Mouse (Mus musculus) macrophage (primary cell): ENCODE data around the gene Herpud1. TPM values are rescaled to one million over a fixed set of nuclear protein-coding genes. Genes with fewer than 3 reads are reported as not detected.
"Not testable (repeated sequence)": the region's sequence is repeated elsewhere in the genome, so short reads cannot be mapped to it uniquely, and the experiment has no call there.

Source experiments
- H3K27ac ChIP-seq: fragments of 350-480 bp; formaldehyde crosslinking; 2 replicates; pipeline ENCODE4 v1.9.0; 2021
- H3K36me3 ChIP-seq: fragments of 350-480 bp; formaldehyde crosslinking; 2 replicates; pipeline ENCODE4 v1.9.0; 2021; ENCODE audit errors: inconsistent target
- H3K4me3 ChIP-seq: fragments of 350-480 bp; formaldehyde crosslinking; 2 replicates; pipeline ENCODE4 v1.9.0; 2021; ENCODE audit errors: inconsistent target
- H3K79me2 ChIP-seq: fragments of 350-480 bp; formaldehyde crosslinking; 2 replicates; pipeline ENCODE4 v1.9.0; 2021; ENCODE audit errors: inconsistent target
- WGBS: methylation state at CpG from one replicate; pipeline ENCODE4 v1.1.7; 2026; ENCODE audit warnings: inconsistent platforms; ENCODE audit not compliant: missing documents; 5-methylcytosine and 5-hydroxymethylcytosine counted together
- polyA plus RNA-seq: library from polyadenylated mRNA; stranded (reverse); fragments of 250-400 nt; gene quantifications from 3 replicates; pipeline ENCODE4 v1.2.4, GENCODE M21; 2018; ENCODE audit warnings: inconsistent platforms

Gene Herpud1
- polyA plus RNA-seq, 1 experiment from 2014 or later: 22.0 TPM

DNA sequence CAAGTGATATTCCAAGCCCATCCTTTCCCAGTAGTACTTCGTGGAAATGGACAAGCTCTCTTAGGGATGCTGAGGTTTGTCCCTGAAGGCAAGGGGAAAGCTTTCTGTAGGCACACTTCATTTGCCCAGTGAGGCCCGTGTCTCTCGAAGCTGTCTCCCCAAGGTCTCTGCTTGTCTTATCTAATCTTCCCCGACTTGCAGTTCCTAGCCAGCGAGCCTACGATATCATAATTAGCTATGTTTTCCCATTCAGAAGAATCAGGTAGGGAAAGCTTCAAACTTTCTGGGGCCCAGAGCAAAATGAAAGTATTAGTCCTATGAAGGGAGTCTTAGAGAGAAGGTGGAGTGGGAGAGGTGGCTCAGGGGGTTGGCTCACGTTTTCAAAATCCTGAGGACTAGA is 2.1 kb upstream of the Herpud1 start:
- Histone ChIP-seq H3K27ac (no peak overlapping the region), H3K36me3 (0 out of 2 replicates have a peak, but pooled peaks cover 2% of the 10 kb centered on the region), H3K79me2 (peaks cover 26% of the 10 kb centered on the region), H3K4me3 (no peak overlapping the region)
- WGBS: 95% methylated on average over 7 of the region's 7 CpGs

DNA sequence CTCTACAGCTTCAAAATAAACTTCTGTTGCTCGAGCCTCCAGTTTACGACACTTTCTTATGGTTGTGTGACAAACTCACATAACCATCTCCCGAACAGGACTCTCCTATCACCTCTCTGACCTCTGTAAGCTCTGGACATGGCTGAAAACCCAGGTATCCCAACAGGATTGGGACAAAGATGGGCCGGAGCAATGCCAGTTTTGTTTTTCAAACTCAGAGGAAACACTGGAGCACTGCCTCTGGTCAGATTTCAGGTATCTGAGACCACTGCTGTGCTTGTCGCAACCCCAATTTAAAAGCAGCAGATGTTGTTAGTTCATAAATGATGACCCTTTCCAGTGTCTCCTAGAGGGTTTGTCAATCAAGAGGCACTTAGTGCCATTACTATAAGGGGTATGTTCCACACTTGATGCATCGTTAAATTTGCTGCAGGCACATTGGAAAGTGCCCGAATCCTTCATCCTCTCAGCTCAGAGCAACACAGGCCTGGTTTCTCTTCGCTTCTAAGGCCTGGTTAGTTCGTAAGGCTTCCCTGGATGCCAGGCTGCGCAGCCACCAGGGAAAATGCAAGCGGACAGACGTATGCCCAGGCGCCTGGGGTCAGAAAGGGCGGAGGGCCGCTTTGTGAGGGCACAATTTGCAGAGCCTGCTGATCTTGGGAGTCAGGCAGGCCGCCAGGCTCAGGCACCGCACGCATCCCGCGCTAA is 578 bp upstream of the Herpud1 start:
- Histone ChIP-seq H3K27ac (peak overlapping the region; percentile 69), H3K79me2 (peaks cover 41% of the 10 kb centered on the region), H3K4me3 (peak overlapping the region; percentile 90), H3K36me3 (peaks cover 15% of the 10 kb centered on the region)
- 34% methylated on average over 20 of the region's 20 CpGs for WGBS

DNA sequence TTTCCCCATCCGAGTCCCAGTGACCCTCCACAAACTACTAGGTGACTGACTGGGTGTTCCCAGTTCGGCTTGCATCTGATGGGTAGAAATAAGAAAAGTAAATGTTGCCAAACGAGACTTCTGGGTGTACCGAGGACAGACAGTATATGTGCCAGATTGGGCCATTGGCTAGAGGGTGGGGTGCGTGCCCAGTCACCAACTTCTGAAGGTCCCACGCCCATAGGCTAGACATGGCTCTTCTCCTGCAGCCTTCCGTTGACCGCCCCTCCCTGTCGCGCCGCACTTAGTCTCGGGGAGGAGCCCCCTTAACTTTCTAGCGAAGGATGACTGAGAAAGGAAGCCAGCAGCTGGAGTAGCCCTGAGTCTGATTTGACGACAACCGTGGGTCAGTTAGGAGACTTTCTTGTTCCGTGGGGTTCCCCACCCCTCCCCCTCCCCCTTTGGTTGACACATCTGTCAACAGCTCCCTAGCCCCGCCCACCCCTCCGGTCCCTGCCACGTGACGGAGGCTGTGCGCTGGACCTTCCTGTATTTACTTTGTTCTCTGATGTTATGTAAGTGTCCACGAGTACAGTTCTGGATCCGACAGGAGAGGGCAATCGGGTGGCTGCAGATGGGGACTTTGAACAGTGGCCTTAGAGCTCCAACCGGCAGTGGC is 918 bp downstream of the Herpud1 start:
- WGBS: 0% methylated on average over 25 of the region's 25 CpGs
- Histone ChIP-seq H3K79me2 (peaks cover 43% of the 10 kb centered on the region), H3K27ac (peak overlapping the region; percentile 85), H3K36me3 (peaks cover 30% of the 10 kb centered on the region), H3K4me3 (peak overlapping the region; percentile 90)

DNA sequence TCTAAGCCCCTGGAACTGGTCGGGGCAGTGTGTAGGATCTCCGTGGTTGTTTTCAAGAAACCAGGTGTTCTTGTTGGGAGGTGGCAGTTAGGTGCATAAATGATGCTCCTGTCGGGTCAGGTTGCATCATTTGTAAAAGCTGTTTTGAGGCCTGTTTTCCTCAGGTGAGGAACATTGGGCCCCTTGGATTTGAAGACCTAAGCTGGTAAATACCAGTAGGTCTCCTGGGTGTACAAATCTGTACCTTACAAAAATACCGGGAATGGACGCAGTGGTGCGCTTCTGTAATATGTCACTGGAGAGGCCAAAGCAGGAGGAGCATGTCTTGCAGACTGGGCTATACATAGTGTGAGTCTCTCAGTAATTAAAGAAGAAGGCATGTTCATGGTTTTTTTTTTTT is 1.5 kb downstream of the Herpud1 start:
- Histone ChIP-seq H3K79me2 (peaks cover 43% of the 10 kb centered on the region), H3K36me3 (peaks cover 36% of the 10 kb centered on the region), H3K4me3 (peak overlapping the region; percentile 90), H3K27ac (peak overlapping the region; percentile 85)
- WGBS: 34% methylated on average over 6 of the region's 6 CpGs

DNA sequence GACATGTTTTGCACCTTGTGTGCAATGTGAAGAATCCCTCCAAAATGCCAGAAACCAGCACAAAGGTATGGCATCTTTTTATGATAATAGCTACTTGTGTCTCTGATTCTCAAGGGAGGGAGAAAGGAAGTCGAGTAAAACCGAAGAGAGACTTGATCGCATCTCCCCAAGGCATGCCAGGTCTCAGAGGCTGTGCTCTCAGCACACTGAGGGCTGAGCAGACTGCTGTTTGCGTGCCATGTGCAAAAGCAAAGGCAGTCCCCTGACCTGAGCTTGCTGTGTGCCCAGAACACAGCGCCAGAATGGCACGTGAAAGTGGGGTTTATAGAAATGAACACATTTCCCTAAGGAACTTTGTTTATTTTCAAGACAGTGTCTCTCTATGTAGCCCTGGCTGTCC is 3.3 kb downstream of the Herpud1 start:
- Histone ChIP-seq H3K79me2 (peaks cover 43% of the 10 kb centered on the region), H3K4me3 (no peak overlapping the region), H3K36me3 (peaks cover 53% of the 10 kb centered on the region), H3K27ac (no peak overlapping the region)
- WGBS: 88% methylated on average over 6 of the region's 6 CpGs

DNA sequence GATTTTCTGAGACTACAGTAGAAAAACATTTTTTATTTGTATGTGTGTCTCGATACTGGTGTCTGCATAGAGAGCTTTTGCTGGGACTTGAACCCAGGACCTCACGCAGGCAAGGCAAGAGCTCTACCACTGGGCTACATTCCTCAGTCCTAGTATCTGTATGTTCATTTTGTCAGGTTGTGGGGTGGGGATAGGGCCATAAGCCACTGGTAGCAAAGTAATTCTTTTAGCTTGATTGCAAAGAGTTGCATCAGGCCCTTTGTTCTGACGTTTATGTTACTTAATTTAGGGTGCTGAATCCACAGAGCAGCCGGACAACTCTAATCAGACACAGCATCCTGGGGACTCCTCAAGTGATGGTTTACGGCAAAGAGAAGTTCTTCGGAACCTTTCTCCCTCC is 4.2 kb downstream of the Herpud1 start:
- Histone ChIP-seq H3K36me3 (peaks cover 62% of the 10 kb centered on the region), H3K27ac (no peak overlapping the region), H3K4me3 (no peak overlapping the region), H3K79me2 (peaks cover 43% of the 10 kb centered on the region)
- 90% methylated on average over 6 of the region's 6 CpGs for WGBS

DNA sequence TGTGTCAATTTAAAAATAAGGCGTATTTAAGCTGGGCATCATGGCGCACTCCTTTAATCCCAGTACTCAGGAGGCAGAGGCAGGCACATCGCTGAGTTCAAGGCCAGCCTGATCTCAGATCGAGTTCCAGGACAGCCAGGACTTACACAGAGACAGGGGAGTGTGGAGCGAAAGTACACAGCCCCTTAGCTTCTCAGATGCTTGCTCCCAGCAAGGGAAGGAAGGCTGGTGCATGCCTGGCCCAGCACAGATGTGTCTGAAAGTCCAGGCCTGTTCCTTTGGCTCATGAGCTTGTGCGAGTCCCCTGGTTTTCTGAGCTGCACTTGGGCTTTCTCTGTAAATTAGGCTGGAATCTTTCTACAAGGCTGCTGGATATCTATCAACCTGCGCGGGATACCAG is 4.7 kb downstream of the Herpud1 start:
- H3K36me3 ChIP-seq: peaks cover 64% of the 10 kb centered on the region
- H3K27ac ChIP-seq: no peak overlapping the region
- peaks cover 43% of the 10 kb centered on the region for H3K79me2 ChIP-seq
- H3K4me3 ChIP-seq: no peak overlapping the region
- 96% methylated on average over 8 of the region's 8 CpGs for WGBS

DNA sequence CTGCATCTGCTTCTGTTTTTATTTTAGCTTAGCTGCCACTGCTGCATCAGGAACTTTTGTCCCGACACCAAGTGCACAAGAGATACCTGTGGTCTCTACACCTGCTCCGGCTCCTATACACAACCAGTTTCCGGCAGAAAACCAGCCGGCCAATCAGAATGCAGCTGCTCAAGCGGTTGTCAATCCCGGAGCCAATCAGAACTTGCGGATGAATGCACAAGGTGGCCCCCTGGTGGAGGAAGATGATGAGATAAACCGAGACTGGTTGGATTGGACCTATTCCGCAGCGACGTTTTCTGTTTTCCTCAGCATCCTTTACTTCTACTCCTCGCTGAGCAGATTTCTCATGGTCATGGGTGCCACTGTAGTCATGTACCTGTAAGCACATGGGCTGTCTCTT is 5.9 kb downstream of the Herpud1 start:
- Histone ChIP-seq H3K4me3 (no peak overlapping the region), H3K36me3 (peaks cover 64% of the 10 kb centered on the region), H3K79me2 (peaks cover 36% of the 10 kb centered on the region), H3K27ac (no peak overlapping the region)
- WGBS: 91% methylated on average over 12 of the region's 12 CpGs

DNA sequence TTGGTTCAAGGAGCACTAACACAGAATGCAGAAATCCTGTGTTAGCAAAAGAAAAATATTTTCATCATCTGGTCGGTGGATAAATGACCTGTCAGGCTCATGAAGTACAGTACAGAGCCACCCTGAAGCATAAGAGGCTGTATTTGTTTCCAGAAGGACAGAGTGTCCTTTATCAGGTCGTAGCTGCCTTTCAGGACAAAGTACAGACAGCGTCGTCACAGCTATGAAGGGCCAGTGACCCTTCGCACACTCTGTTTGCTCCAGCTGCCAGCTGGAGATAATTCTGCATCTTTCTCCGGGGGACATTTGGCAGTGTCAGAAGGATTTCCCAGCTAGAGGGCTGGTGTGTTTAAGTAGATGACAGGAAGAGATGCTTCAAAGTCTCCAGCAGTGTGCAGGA is 6.4 kb downstream of the Herpud1 start:
- 94% methylated on average over 6 of the region's 6 CpGs for WGBS
- H3K27ac ChIP-seq: no peak overlapping the region
- H3K79me2 ChIP-seq: peaks cover 31% of the 10 kb centered on the region
- H3K36me3 ChIP-seq: peaks cover 64% of the 10 kb centered on the region
- no peak overlapping the region for H3K4me3 ChIP-seq

DNA sequence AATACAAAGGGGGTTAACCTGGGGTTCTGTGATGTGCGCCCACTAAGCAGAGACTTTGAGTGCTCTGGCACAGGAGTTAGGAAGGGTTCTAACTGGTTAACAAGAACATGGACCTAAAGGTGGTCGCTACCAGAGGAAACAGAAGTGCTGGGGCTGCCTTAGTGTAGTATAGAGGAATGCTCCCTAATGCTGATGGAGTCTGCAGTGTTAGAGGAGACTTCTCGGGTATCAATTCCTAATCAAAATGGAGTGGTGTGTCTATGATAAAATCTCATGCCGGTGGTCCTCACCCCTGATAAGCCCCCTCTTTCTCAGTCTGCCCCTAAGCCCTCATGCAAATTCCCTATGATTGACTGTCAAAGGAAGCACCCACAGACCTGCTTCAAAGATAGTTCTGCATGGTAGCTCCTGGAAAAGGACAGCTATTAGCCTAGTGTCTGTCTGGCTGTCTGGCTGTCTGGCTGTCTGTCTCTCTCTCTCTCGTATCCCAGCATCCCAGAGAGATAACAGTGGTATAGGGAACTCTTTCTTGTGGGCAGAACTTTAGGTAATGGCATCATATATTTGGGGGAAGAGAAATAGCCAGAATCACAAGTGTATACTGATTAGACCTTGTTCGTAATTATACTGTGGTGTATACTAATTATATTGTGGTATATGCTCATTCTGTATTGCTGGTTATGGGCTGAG is 9.8 kb downstream of the Herpud1 start:
- Histone ChIP-seq H3K79me2 (no peaks in the 10 kb centered on the region), H3K4me3 (no peak overlapping the region), H3K27ac (no peak overlapping the region), H3K36me3 (peaks cover 46% of the 10 kb centered on the region)
- 96% methylated on average over 6 of the region's 6 CpGs for WGBS

DNA sequence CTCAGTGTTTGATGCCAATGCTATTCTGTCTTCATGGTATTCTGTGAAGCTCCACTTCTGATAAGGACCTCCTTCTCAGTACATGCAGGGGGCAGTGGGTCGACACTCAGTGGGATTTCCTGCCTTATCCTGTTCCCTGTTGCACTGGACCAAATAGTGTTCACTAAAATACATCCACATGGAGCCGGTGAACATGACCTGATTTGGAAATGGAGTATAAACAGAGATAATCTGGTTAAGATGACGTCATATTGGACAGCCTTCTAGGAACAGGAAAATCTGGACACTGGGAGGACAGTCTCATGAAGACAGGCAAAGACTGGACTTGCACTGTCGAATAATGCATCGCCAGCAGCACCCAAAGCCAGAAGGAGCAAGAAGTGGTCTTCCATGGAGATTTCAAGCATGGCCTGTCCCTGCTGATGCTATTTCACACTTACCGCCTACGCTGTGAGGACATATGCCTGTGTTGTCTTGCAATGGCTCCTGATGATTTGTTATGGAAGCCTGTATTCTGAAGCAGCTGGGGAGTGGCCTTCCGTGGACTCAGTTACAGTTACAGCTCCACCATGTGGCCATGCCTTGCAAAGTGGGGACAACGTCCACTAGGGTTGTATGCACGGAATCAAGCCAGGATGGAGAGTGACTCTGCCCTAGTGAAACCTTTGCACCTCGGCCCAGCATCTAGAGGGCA is 10.9 kb downstream of the Herpud1 start:
- 68% methylated on average over 11 of the region's 11 CpGs for WGBS
- H3K36me3 ChIP-seq: peaks cover 34% of the 10 kb centered on the region
- no peaks in the 10 kb centered on the region for H3K79me2 ChIP-seq
- no peak overlapping the region for H3K4me3 ChIP-seq
- H3K27ac ChIP-seq: no peak overlapping the region

DNA sequence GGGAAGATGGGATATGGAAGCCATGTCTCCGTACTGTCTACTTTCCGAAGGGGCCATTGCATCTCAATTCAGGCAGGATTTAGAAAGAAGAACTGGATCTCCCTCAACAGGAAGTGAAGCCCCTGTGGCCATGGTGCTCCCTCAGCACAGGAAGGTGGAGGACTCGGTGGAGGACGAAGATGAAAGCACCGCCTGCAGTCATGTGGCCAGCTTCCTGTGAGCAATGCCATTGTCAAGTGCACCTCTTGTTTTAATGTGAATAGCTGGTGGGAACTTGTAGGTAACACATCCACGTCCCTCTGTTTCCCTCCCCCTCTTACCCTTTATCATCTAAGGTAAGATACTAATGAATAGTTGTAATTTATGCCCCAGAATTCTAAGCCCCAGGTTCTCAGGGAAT is 12.3 kb downstream of the Herpud1 start:
- no peaks in the 10 kb centered on the region for H3K79me2 ChIP-seq
- no peak overlapping the region for H3K27ac ChIP-seq
- 50% methylated on average over 6 of the region's 6 CpGs for WGBS
- no peak overlapping the region for H3K4me3 ChIP-seq
- H3K36me3 ChIP-seq: peaks cover 20% of the 10 kb centered on the region; the same call in 1 of the 2 replicates

DNA sequence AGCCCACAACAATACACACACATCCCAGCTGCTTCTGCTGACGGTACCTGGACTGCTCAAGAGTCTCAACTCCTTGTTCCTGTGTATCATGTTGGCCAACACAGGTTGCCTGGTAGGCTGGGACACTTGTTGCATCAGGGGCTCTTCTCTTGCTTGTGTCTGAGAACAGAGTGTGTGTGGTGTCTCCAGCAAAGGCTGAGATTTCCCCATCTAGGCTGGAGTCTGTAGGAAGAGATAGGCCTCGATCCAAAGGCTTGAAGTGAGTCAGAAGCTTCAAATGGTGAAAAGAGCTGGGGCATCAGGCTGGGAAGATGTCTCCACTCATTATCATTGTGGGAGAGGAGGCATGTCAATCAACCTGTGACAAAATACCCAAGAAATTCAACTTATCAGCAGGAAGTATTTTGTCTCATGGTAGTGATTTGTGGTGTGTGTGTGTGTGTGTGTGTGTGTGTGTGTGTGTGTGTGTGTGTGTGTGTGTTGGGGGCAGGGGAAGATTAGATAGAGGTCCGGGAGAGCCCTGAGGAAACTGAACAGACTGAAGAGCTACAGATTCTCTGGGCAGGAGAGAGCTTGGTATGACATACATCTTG is 13.2 kb downstream of the Herpud1 start:
- Histone ChIP-seq H3K79me2 (no peaks in the 10 kb centered on the region), H3K27ac (no peak overlapping the region), H3K36me3 (peaks cover 12% of the 10 kb centered on the region; the same call in 1 of the 2 replicates), H3K4me3 (no peak overlapping the region)
- WGBS: 94% methylated on average over 3 of the region's 3 CpGs

DNA sequence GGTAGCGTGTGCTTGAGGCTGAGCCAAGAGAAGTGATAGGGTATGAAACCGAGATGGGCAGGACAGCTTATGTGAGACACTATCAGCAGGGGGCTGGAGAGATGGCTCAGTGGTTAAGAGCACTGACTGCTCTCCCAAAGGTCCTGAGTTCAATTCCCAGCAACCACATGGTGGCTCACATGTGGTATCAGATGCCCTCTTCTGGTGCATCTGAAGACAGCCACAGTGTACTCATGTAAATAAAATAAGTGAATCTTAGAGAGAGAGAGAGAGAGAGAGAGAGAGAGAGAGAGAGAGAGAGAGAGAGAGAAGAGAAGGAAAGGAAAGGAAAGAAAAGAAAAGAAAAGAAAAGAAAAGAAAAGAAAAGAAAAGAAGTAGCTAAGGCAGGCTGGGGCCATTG is 13.7 kb downstream of the Herpud1 start:
- WGBS: 82% methylated on average over 2 of the region's 2 CpGs
- not testable (repeated sequence) for H3K36me3 ChIP-seq, H3K79me2 ChIP-seq, H3K27ac ChIP-seq, H3K4me3 ChIP-seq
